Mouse (Mus musculus): ENCODE data around the gene Klc2.

DNA sequence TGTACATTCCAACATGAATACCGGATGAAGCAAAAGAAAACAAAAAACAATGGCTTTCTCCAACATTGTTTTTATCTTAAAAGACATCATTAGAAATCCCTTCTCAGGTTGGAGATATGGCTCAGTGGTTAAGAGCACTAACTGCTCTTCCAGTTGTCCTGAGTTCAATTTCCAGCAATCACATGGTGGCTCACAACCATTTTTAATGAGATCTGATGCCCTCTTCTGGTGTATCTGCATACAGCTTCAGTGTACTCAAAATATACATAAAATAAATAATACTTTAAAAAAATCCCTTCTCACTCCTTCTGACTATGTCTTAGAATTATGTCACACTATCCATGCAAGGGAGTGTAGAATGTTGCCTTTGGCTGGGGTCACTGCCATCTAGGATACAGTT, 39.1 kb downstream of the Klc2 start:
- TF ChIP-seq EP300 (optimal IDR thresholded peaks at IDR 0.05) = no peak
- TF ChIP-seq CTCF (IDR thresholded peaks at IDR 0.05; ENCODE audit: low read depth) = peak; percentile 46
